Mouse (Mus musculus) spleen, adult 10 weeks (tissue): ENCODE measurements around the gene Pde6b. TPM values are rescaled to one million over a fixed set of nuclear protein-coding genes. Genes with fewer than 3 reads are reported as not detected.

ENCODE experiments used
- polyA plus RNA-seq: library from polyadenylated mRNA; stranded (reverse); fragments of 350-450 nt; fragmentation: Illumina TruSeq; extraction: RNeasy Lipid Tissue Mini Kit (QIAGEN cat#74804); gene quantifications from one replicate; pipeline ENCODE4 v1.2.3, GENCODE M21; 2015; ENCODE audit warnings: low replicate concordance; ENCODE audit not compliant: insufficient read depth

Gene Pde6b
- not detected for polyA plus RNA-seq

DNA sequence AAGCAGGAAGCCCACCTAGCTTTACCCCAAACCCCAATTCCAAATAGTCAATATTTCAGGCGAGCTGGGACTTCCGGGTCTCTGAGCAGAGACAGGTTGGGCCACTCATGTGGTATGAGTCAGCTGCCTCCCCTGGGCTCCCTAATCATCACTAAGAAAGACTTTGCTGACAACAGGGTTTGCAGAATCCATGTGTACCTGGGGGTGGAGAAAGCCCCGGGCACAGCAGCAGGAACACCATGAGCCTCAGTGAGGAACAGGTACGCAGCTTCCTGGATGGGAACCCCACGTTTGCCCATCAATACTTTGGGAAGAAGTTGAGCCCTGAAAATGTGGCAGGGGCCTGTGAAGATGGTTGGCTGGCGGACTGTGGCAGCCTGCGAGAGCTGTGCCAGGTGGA is at the start of gene Pde6b:
Pde6b (plus strand) TSS at position 191 of the 400 bp plus-strand sequence.

GRCm38 (mm10) chr5:108367871-108368332 is 20.3 kb upstream of the Pde6b start, which contains the start of gene Gm42517:
Gene Gm42517, minus strand, starts transcription at chr5:108367922.

DNA sequence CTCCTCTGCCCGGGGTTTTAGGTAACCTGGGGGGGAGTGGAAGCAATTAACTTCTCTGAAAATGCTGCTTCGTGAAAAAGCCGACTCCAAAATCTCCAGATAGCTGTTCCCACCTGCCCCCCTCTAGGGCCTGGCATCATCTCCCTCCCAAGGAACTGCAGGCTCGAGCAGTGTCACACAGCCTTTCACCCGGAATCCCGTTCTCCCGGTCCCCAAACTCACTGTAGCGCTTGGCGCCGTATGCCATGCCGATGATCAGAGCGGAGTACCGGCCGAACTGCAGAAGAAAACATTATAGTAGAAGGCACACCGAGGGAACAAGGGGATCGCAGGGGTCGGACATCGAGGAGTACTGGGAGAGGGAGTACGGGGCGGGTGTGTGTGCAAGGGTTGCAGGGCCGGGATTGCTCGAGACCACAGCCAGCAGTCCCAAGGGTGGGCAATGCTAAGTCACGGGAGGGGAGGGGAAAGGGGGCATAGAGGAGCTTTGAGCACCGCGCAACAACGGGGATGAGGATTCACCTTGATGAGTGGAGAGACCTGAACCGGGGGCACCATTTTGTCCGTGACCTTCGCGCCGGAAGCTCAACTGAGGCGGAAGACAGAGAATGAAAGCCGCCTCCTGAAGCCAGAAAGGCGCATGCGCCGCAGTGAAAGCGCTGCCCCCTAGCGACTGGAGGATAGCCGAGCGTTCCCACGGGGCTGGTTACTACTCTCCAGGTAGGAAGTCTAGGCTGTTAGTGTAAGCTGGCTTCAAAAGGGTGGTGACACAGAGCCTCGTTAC is 45.8 kb downstream of the Pde6b start, which contains the start of gene Atp5k:
Atp5k (minus strand) TSS at position 645 of the 784 bp plus-strand sequence.

GRCm38 (mm10) chr5:108448785-108449668 is 60.8 kb downstream of the Pde6b start, which contains the start of gene Mfsd7a:
Gene Mfsd7a, minus strand, starts transcription at chr5:108448891.

DNA sequence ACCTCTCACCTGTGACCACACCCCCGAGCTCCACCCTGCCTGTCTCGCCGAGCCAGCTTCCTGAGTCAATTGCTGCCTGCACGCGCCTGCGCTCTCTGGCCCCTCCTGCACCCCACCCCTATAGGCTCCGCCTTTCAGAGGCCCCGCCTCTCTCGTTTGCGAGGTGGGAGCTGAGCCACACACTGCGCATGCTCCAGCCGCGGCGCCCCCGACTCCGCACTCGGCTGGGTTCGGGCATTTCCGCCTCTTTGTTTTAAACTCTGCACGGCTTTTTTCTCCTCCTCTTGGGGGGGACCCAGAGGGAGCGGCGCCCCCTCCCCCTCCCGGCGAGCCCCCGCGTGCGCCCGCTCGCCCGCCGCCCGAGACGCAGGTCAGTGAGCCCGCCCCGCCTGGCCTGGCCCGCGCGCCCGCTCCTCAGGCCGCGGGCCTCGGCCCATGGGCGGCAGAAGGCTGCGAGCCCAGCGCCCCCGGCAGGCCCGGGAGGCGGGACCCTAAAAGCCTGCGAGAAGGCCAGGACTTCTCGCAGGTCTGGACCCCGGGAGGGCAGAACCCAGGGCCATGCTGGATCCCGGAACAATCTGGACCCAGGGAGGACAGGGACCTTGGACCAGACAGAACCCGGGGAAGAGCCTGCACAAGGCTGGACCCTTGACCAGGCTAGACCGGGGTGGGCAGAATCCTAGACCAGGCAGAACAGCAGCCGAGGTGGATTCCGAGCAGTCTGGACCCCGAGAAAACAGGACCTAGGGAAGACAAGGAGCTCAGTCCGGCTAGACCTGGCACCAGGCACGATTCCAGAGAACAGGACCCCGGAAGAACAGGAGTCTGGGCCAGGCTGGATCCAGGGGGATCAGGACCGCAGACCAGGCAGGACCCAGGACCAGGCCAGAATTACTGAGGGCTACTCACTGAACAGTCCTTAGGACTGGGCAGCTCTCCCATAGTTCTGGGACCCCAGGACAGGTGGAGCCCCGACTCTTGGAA is 73.2 kb downstream of the Pde6b start, which contains the start of gene Pcgf3:
Pcgf3 (plus strand) TSS at position 151 of the 984 bp plus-strand sequence.

Other genes starting within 250 kb of the Pde6b start
- 65.8 TPM for gene Dr1, start 119.5 kb upstream of the Pde6b start, polyA plus RNA-seq
- 6.3 TPM for gene Pigg, start 75.8 kb upstream of the Pde6b start, polyA plus RNA-seq
- gene Gm42517, start 20.5 kb upstream of the Pde6b start, polyA plus RNA-seq = not detected
- 237 TPM for gene Atp5k, start 46.1 kb downstream of the Pde6b start, polyA plus RNA-seq
- gene Mfsd7a, start 60.5 kb downstream of the Pde6b start, polyA plus RNA-seq = 3.4 TPM
- gene Pcgf3, start 72.8 kb downstream of the Pde6b start, polyA plus RNA-seq = 15.6 TPM
- not detected for gene Cplx1, start 161.6 kb downstream of the Pde6b start, polyA plus RNA-seq
- gene Gak, start 241.4 kb downstream of the Pde6b start, polyA plus RNA-seq = 91.9 TPM
- gene Tmem175, start 241.4 kb downstream of the Pde6b start, polyA plus RNA-seq = 30.0 TPM